Mouse (Mus musculus) liver, embryonic 14.5 days (tissue): ENCODE measurements around the gene Hprt.

Experiments
- CTCF ChIP-seq: IDR thresholded peaks from 2 replicates; pipeline ENCODE4 v1.5.1; 2016; ENCODE audit warnings: antibody characterized with exemption, low read depth, control low read depth
- EP300 ChIP-seq: IDR thresholded peaks from 2 replicates; pipeline ENCODE4 v1.6.1; 2016; ENCODE audit warnings: antibody characterized with exemption, low read depth

DNA sequence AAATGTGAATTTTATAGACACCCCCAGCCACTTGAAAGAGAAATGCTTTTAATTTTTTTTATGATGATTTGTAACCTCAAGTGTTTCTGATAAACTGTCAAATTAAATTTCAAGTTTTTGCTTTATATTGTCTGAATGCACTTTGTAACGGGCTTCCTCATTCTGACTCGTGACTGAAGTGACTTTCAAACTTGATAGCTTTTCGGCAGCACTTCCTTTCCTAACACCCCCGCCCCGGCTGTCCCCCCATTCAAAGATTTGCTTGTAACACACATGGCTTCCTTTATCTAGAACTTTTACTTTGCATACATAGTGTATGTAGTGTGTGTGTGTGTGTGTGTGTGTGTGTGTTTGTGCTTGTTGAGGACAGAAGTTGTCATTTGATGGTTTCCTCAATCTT lies 41.6 kb downstream of the Hprt start:
- TF ChIP-seq EP300 (no peak), CTCF (no peak)
